Mouse (Mus musculus): ENCODE data around the gene Gm15517. TPM values are rescaled to one million over a fixed set of nuclear protein-coding genes. Genes with fewer than 3 reads are reported as not detected.
"Not testable (repeated sequence)": the region's sequence is repeated elsewhere in the genome, so short reads cannot be mapped to it uniquely, and the experiment has no call there.

Gene Gm15517
- polyA plus RNA-seq, 1 experiment from 2014 or later: not detected

- peaks cover 13% of the 10 kb centered on the region for H3K4me1 ChIP-seq (ENCODE audit: control insufficient read depth, insufficient read depth, low read length)
- no peak for ATAC-seq (ENCODE audit: low FRiP score, low TSS enrichment)
- no peaks in the 10 kb centered on the region for H3K9me3 ChIP-seq (ENCODE audit: control insufficient read depth, low read length)
- DNase-seq: no peak
- H3K27ac ChIP-seq (replicated peaks; ENCODE audit: low read depth, low read length): no peak overlapping the region
- H3K9ac ChIP-seq (replicated peaks; ENCODE audit: low read length): no peak overlapping the region
- 42% methylated on average over 1 of the region's 1 CpGs for WGBS
- H3K4me3 ChIP-seq (replicated peaks; ENCODE audit: low read depth, low read length): no peak overlapping the region
- H3K4me2 ChIP-seq (ENCODE audit: low read length): no peak overlapping the region
- no peaks in the 10 kb centered on the region for H3K27me3 ChIP-seq (ENCODE audit: control insufficient read depth, insufficient read depth, low read length)
- peaks cover 7% of the 10 kb centered on the region for H3K36me3 ChIP-seq (ENCODE audit: control insufficient read depth, insufficient read depth, low read length)
These were observed 17.2 kb upstream of the Gm15517 start for GRCm38 (mm10) chr7:44244080-44244479.

DNA sequence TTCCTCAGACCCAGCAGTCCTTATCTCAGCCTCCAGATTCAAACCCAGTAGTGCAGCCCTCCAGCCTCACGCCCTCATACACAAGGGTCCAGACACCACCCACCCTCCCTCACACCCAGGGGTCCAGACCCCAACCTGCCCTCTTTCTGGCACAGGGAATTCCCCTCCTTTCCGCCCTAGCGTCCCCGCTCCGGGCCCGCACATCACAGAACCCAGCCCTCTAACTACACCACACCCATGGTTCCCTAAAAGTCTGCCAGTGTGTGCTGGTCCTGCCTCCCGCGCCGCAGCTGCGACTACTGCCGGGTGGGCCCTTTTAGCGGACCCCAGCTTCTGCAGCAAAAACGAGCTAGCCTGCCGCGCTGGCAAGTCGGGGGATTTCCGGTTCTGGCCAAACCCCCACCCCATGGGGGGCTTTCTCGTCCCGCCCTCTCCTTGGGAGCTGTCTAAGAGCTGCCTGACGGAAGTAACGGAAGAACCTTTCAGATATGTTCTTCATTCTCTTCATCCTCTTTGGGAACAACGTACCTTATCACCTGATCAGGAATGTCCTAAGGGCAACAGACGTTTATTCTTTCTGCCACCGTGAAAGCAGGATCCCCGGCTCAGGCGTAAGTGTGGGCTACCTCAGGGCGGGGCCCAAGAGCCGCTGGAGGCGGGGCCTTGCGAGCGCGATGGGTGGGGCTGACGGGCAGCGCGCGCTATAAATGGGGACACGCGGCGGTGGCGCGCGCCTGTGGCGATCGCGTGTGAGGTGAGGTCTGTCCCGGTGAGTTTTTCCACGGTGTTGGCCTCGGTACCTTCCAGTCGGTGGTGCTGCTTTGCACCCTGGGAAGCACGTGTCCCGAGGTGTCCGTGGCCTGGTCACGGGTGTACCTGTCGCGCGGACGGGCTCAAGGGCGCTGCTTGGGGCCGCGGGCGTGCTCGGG lies 14.9 kb upstream of the Gm15517 start, which contains the start of the genes 1700028J19Rik and 2410002F23Rik:
TSS of gene 1700028J19Rik (minus strand) at position 641 of the 929 bp plus-strand sequence.
TSS of gene 2410002F23Rik (plus strand) at position 668 of the 929 bp plus-strand sequence.
- ATAC-seq (ENCODE audit: low FRiP score, low TSS enrichment) (peak; percentile 90), DNase-seq (peak; percentile 97)
- Histone ChIP-seq H3K27me3 (ENCODE audit: control insufficient read depth, insufficient read depth, low read length) (no peaks in the 10 kb centered on the region), H3K4me3 (replicated peaks; ENCODE audit: low read depth, low read length) (peak within 1 kb of the TSS; percentile 91), H3K9me3 (ENCODE audit: control insufficient read depth, low read length) (no peaks in the 10 kb centered on the region), H3K9ac (replicated peaks; ENCODE audit: low read length) (peak within 1 kb of the TSS; percentile 94), H3K4me1 (ENCODE audit: control insufficient read depth, insufficient read depth, low read length) (peaks cover 13% of the 10 kb centered on the region), H3K4me2 (ENCODE audit: low read length) (peak within 1 kb of the TSS; percentile 79), H3K27ac (replicated peaks; ENCODE audit: low read depth, low read length) (peak within 1 kb of the TSS; percentile 95), H3K36me3 (ENCODE audit: control insufficient read depth, insufficient read depth, low read length) (peaks cover 28% of the 10 kb centered on the region)
- under 1% methylated on average over 62 of the region's 62 CpGs for WGBS

GRCm38 (mm10) chr7:44246984-44247470 lies 14.2 kb upstream of the Gm15517 start:
- Histone ChIP-seq H3K27me3 (ENCODE audit: control insufficient read depth, insufficient read depth, low read length) (no peaks in the 10 kb centered on the region), H3K36me3 (ENCODE audit: control insufficient read depth, insufficient read depth, low read length) (peaks cover 32% of the 10 kb centered on the region), H3K4me2 (ENCODE audit: low read length) (peak overlapping the region; percentile 79), H3K27ac (replicated peaks; ENCODE audit: low read depth, low read length) (peak overlapping the region; percentile 95), H3K9me3 (ENCODE audit: control insufficient read depth, low read length) (no peaks in the 10 kb centered on the region), H3K9ac (replicated peaks; ENCODE audit: low read length) (peak overlapping the region; percentile 94), H3K4me3 (replicated peaks; ENCODE audit: low read depth, low read length) (peak overlapping the region; percentile 91), H3K4me1 (ENCODE audit: control insufficient read depth, insufficient read depth, low read length) (peaks cover 13% of the 10 kb centered on the region)
- peak; percentile 79 for DNase-seq
- under 1% methylated on average over 22 of the region's 23 CpGs for WGBS
- ATAC-seq (ENCODE audit: low FRiP score, low TSS enrichment): peak; percentile 41

- Histone ChIP-seq H3K9me3 (ENCODE audit: control insufficient read depth, low read length) (no peaks in the 10 kb centered on the region), H3K36me3 (ENCODE audit: control insufficient read depth, insufficient read depth, low read length) (peaks cover 41% of the 10 kb centered on the region), H3K9ac (replicated peaks; ENCODE audit: low read length) (peak overlapping the region; percentile 94; the same call in 1 of the 2 replicates), H3K4me3 (replicated peaks; ENCODE audit: low read depth, low read length) (peak overlapping the region; percentile 91), H3K4me2 (ENCODE audit: low read length) (peak overlapping the region; percentile 79), H3K4me1 (ENCODE audit: control insufficient read depth, insufficient read depth, low read length) (peaks cover 13% of the 10 kb centered on the region), H3K27me3 (ENCODE audit: control insufficient read depth, insufficient read depth, low read length) (no peaks in the 10 kb centered on the region), H3K27ac (replicated peaks; ENCODE audit: low read depth, low read length) (no peak overlapping the region)
- WGBS: 93% methylated on average over 2 of the region's 2 CpGs
- no peak for ATAC-seq (ENCODE audit: low FRiP score, low TSS enrichment)
- DNase-seq: no peak
These were observed 13.3 kb upstream of the Gm15517 start for GRCm38 (mm10) chr7:44247971-44248370.

DNA sequence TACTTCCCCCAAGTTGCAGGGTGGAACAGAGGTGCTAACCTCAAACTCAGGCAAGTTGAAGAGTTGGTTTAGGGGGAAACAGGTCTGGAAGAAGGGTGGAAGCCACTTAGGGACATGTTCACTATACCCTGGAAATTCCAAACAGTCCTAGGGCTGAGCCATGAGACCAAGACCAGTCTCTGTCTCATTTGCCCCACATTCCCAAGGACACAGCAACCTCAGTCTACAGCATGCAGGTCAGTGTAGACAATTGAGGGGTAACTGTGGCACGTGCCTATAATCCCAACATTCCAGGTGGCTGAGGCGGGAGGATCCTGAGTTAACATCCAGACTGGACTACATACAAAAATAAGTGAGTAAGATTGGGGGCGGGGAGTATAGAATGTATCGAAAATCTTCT lies 12.0 kb upstream of the Gm15517 start:
- no peak for ATAC-seq (ENCODE audit: low FRiP score, low TSS enrichment)
- H3K4me1 ChIP-seq (ENCODE audit: control insufficient read depth, insufficient read depth, low read length): peaks cover 13% of the 10 kb centered on the region

GRCm38 (mm10) chr7:44250732-44251275 lies 10.4 kb upstream of the Gm15517 start:
- DNase-seq; H3K4me3 ChIP-seq (replicated peaks; ENCODE audit: low read depth, low read length); H3K27me3 ChIP-seq (ENCODE audit: control insufficient read depth, insufficient read depth, low read length); ATAC-seq (ENCODE audit: low FRiP score, low TSS enrichment); H3K4me1 ChIP-seq (ENCODE audit: control insufficient read depth, insufficient read depth, low read length); H3K27ac ChIP-seq (replicated peaks; ENCODE audit: low read depth, low read length); H3K4me2 ChIP-seq (ENCODE audit: low read length); H3K9me3 ChIP-seq (ENCODE audit: control insufficient read depth, low read length); H3K9ac ChIP-seq (replicated peaks; ENCODE audit: low read length): not testable (repeated sequence)
- peaks cover 52% of the 10 kb centered on the region for H3K36me3 ChIP-seq (ENCODE audit: control insufficient read depth, insufficient read depth, low read length)
- WGBS: 91% methylated on average over 17 of the region's 17 CpGs

More for the DNA sequence above, 12.0 kb upstream of the Gm15517 start:
- Histone ChIP-seq H3K27me3 (ENCODE audit: control insufficient read depth, insufficient read depth, low read length) (no peaks in the 10 kb centered on the region), H3K27ac (replicated peaks; ENCODE audit: low read depth, low read length) (no peak overlapping the region), H3K36me3 (ENCODE audit: control insufficient read depth, insufficient read depth, low read length) (peaks cover 52% of the 10 kb centered on the region), H3K9ac (replicated peaks; ENCODE audit: low read length) (no peak overlapping the region), H3K9me3 (ENCODE audit: control insufficient read depth, low read length) (no peaks in the 10 kb centered on the region), H3K4me2 (ENCODE audit: low read length) (no peak overlapping the region), H3K4me3 (replicated peaks; ENCODE audit: low read depth, low read length) (no peak overlapping the region)
- WGBS: 91% methylated on average over 4 of the region's 4 CpGs
- DNase-seq: no peak

DNA sequence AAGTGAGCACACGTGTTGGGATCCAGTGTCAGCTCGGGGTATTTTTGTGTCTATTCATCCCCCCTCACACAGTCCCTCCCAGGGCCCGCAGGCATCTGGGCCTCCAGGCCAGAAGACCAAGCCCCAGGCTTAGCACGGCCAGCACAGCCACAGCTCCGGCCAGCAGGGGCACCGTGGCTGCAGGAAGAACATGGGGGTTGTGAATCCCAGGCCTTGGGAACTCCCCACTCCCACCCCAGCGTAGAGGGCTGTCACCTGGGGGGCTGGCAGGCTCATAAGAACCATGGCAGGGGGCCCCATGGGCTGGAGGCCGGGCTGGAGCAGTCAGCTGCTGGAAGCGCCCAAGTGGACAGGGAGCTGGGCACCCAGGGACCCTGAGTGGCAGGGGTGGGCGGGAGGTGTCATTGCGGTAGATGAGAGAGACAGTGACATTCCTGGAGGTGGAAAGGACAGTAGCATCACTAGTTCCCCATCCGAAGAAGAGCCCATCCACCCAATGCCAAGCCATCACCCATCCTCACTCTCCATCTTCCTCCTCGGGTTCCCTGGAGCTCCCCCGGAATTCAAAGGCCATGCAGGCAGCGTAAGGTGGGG lies 8.1 kb upstream of the Gm15517 start:
- 71% methylated on average over 15 of the region's 15 CpGs for WGBS
- Histone ChIP-seq H3K36me3 (ENCODE audit: control insufficient read depth, insufficient read depth, low read length) (peaks cover 52% of the 10 kb centered on the region), H3K9ac (replicated peaks; ENCODE audit: low read length) (no peak overlapping the region), H3K9me3 (ENCODE audit: control insufficient read depth, low read length) (no peaks in the 10 kb centered on the region), H3K4me2 (ENCODE audit: low read length) (no peak overlapping the region), H3K27me3 (ENCODE audit: control insufficient read depth, insufficient read depth, low read length) (no peaks in the 10 kb centered on the region), H3K27ac (replicated peaks; ENCODE audit: low read depth, low read length) (no peak overlapping the region), H3K4me3 (replicated peaks; ENCODE audit: low read depth, low read length) (no peak overlapping the region), H3K4me1 (ENCODE audit: control insufficient read depth, insufficient read depth, low read length) (0 out of 2 replicates have a peak, but pooled peaks cover 3% of the 10 kb centered on the region)
- ATAC-seq (ENCODE audit: low FRiP score, low TSS enrichment): no peak
- DNase-seq: no peak

GRCm38 (mm10) chr7:44254930-44255329 lies 6.3 kb upstream of the Gm15517 start:
- Histone ChIP-seq H3K27me3 (ENCODE audit: control insufficient read depth, insufficient read depth, low read length) (no peaks in the 10 kb centered on the region), H3K27ac (replicated peaks; ENCODE audit: low read depth, low read length) (no peak overlapping the region), H3K9ac (replicated peaks; ENCODE audit: low read length) (no peak overlapping the region), H3K4me2 (ENCODE audit: low read length) (no peak overlapping the region), H3K36me3 (ENCODE audit: control insufficient read depth, insufficient read depth, low read length) (peaks cover 38% of the 10 kb centered on the region), H3K4me3 (replicated peaks; ENCODE audit: low read depth, low read length) (no peak overlapping the region), H3K9me3 (ENCODE audit: control insufficient read depth, low read length) (no peaks in the 10 kb centered on the region), H3K4me1 (ENCODE audit: control insufficient read depth, insufficient read depth, low read length) (no peaks in the 10 kb centered on the region)
- no peak for ATAC-seq (ENCODE audit: low FRiP score, low TSS enrichment)
- no peak for DNase-seq
- 88% methylated on average over 6 of the region's 6 CpGs for WGBS

Measured in midbrain, embryonic 14.5 days (tissue).